Mouse (Mus musculus) lung, postnatal 36 days (tissue): Measurements from ENCODE around the gene Rab34.
A peak's percentile ranks its signal among the peaks of the same experiment; 100 is the strongest.
"Not testable (repeated sequence)": the region's sequence is repeated elsewhere in the genome, so short reads cannot be mapped to it uniquely, and the experiment has no call there.

Experiments used
- DNase-seq: peaks from one replicate; pipeline ENCODE4 v3.0.0; 2022; ENCODE audit warnings: mixed read lengths

The Rab34 gene

GRCm38 (mm10) chr11:78181830-78182357 lies 6.3 kb upstream of the Rab34 start:
- DNase-seq, result no peak

- DNase-seq, result no peak
These were observed 5.8 kb upstream of the Rab34 start for GRCm38 (mm10) chr11:78182450-78182849.

GRCm38 (mm10) chr11:78182961-78183844 lies 5.0 kb upstream of the Rab34 start, which contains the start of gene Rpl23a:
TSS of gene Rpl23a (minus strand) at chr11:78183584.
- DNase-seq, result peak; percentile 93

- no peak for DNase-seq
These were observed 4.2 kb upstream of the Rab34 start for GRCm38 (mm10) chr11:78183884-78184514.

- not testable (repeated sequence) for DNase-seq
These were observed 3.5 kb upstream of the Rab34 start for GRCm38 (mm10) chr11:78184702-78185101.

- peak; percentile 63 for DNase-seq
These were observed 1.2 kb downstream of the Rab34 start for GRCm38 (mm10) chr11:78189234-78190040.

GRCm38 (mm10) chr11:78190041-78190440 lies 1.8 kb downstream of the Rab34 start:
- no peak for DNase-seq

GRCm38 (mm10) chr11:78193113-78193512 lies 4.9 kb downstream of the Rab34 start, which contains the start of gene Proca1:
TSS of gene Proca1 (plus strand) at chr11:78193392.
- DNase-seq, result no peak

GRCm38 (mm10) chr11:78194411-78195100 lies 6.3 kb downstream of the Rab34 start:
- DNase-seq, result peak; percentile 88

GRCm38 (mm10) chr11:78195101-78195863 lies 7.1 kb downstream of the Rab34 start:
- no peak for DNase-seq

GRCm38 (mm10) chr11:78202372-78202771 lies 14.1 kb downstream of the Rab34 start:
- DNase-seq, result no peak

- DNase-seq, result no peak
These were observed 16.1 kb downstream of the Rab34 start for GRCm38 (mm10) chr11:78204287-78204686.

GRCm38 (mm10) chr11:78205361-78206206 lies 17.4 kb downstream of the Rab34 start:
- no peak for DNase-seq

GRCm38 (mm10) chr11:78207190-78207589 lies 19.0 kb downstream of the Rab34 start:
- no peak for DNase-seq

GRCm38 (mm10) chr11:78209886-78210285 lies 21.7 kb downstream of the Rab34 start:
- no peak for DNase-seq

- DNase-seq, result no peak
These were observed 22.4 kb downstream of the Rab34 start for GRCm38 (mm10) chr11:78210615-78211014.

- peak; percentile 42 for DNase-seq
These were observed 23.3 kb downstream of the Rab34 start for GRCm38 (mm10) chr11:78211513-78211912.

- peak; percentile 50 for DNase-seq
These were observed 25.0 kb downstream of the Rab34 start for GRCm38 (mm10) chr11:78213086-78213817.

GRCm38 (mm10) chr11:78215709-78216317 lies 27.6 kb downstream of the Rab34 start:
- no peak for DNase-seq
